Mouse (Mus musculus) liver, embryonic 14.5 days (tissue): Measurements from ENCODE around the gene Tsen34.

Experiments
- CTCF ChIP-seq: IDR thresholded peaks from 2 replicates; pipeline ENCODE4 v1.5.1; 2016; ENCODE audit warnings: antibody characterized with exemption, low read depth, control low read depth
- EP300 ChIP-seq: IDR thresholded peaks from 2 replicates; pipeline ENCODE4 v1.6.1; 2016; ENCODE audit warnings: antibody characterized with exemption, low read depth

GRCm38 (mm10) chr7:3705911-3706310, 13.2 kb downstream of the Tsen34 start:
- TF ChIP-seq CTCF (no peak), EP300 (no peak)
